Mouse (Mus musculus) activated CD4-positive, CD25-positive, alpha-beta regulatory T cell (primary cell): ENCODE results near the gene Flnc. TPM values are rescaled to one million over a fixed set of nuclear protein-coding genes. Genes with fewer than 3 reads are reported as not detected.

Experiments
- polyA plus RNA-seq, 2 experiments: library from polyadenylated mRNA; unstranded; fragments of 100-300 nt; shearing (Covaris generic); gene quantifications; one replicate each; pipeline ENCODE4 v1.2.1; 2017

Gene Flnc
- under 1 TPM in 1 of 2 experiments, not detected in 1; 0.11 TPM for polyA plus RNA-seq

GRCm38 (mm10) chr6:29433038-29433803 is at the start of gene Flnc:
Gene Flnc (plus strand): TSS chr6:29433256.

GRCm38 (mm10) chr6:29388052-29388518 is 45.0 kb upstream of the Flnc start, which contains the start of gene Opn1sw:
Gene Opn1sw (minus strand): TSS chr6:29388468.

GRCm38 (mm10) chr6:29395910-29396713 is 36.9 kb upstream of the Flnc start, which contains the start of gene Ccdc136:
Gene Ccdc136 (plus strand): TSS chr6:29396309.

GRCm38 (mm10) chr6:29467583-29468354 is 34.7 kb downstream of the Flnc start, which contains the start of gene Atp6v1f:
Gene Atp6v1f (plus strand): TSS chr6:29467718.

GRCm38 (mm10) chr6:29471137-29471536 is 38.1 kb downstream of the Flnc start, which contains the start of gene Atp6v1fnb:
Gene Atp6v1fnb (plus strand): TSS chr6:29471437.

GRCm38 (mm10) chr6:29507447-29508309 is 74.6 kb downstream of the Flnc start, which contains the start of gene Kcp:
Gene Kcp (minus strand): TSS chr6:29507952.

Other genes with a start within 250 kb of the Flnc start
- 100 to 1,000 TPM in 1 of 2 experiments, 10 to 100 TPM in 1; 71.6 to 112 TPM for gene Impdh1, start 216.9 kb upstream of the Flnc start, polyA plus RNA-seq
- 10 to 100 TPM; 21.0 to 65.3 TPM for gene Hilpda, start 160.8 kb upstream of the Flnc start, polyA plus RNA-seq
- gene Fam71f2, start 153.7 kb upstream of the Flnc start, polyA plus RNA-seq: under 1 TPM; 0.21 to 0.84 TPM
- not detected for gene Fam71f1, start 114.1 kb upstream of the Flnc start, polyA plus RNA-seq
- 10 to 100 TPM; 77.0 to 88.0 TPM for gene Calu, start 85.2 kb upstream of the Flnc start, polyA plus RNA-seq
- gene Opn1sw, start 44.8 kb upstream of the Flnc start, polyA plus RNA-seq: under 1 TPM; 0.24 to 0.36 TPM
- under 1 TPM; 0.17 to 0.79 TPM for gene Ccdc136, start 36.9 kb upstream of the Flnc start, polyA plus RNA-seq
- 100 to 1,000 TPM; 386 to 451 TPM for gene Atp6v1f, start 34.5 kb downstream of the Flnc start, polyA plus RNA-seq
- under 1 TPM in 1 of 2 experiments, not detected in 1; 0.43 TPM for gene Atp6v1fnb, start 38.2 kb downstream of the Flnc start, polyA plus RNA-seq
- under 1 TPM; 0.20 to 0.42 TPM for gene Kcp, start 74.7 kb downstream of the Flnc start, polyA plus RNA-seq
- 10 to 100 TPM; 13.0 to 36.4 TPM for gene Irf5, start 93.4 kb downstream of the Flnc start, polyA plus RNA-seq
- 10 to 100 TPM; 75.4 to 77.7 TPM for gene Tnpo3, start 176.6 kb downstream of the Flnc start, polyA plus RNA-seq